Mouse (Mus musculus) bone marrow, adult 2 months (tissue): Measurements from ENCODE around the gene Krt82. TPM values are rescaled to one million over a fixed set of nuclear protein-coding genes. Genes with fewer than 3 reads are reported as not detected.

Experiments
- H3K27ac ChIP-seq: fragments of 200-500 bp; 2 replicates; pipeline ENCODE4 v1.5.1; 2012; ENCODE audit warnings: low read depth, mild to moderate bottlenecking, control low read depth, inconsistent platforms, low read length; ENCODE audit not compliant: control insufficient read depth, poor library complexity, insufficient read depth
- H3K4me1 ChIP-seq: fragments of 200-500 bp; 2 replicates; pipeline ENCODE4 v1.6.1; 2011; ENCODE audit warnings: low read length; ENCODE audit not compliant: control insufficient read depth, insufficient read depth
- H3K4me3 ChIP-seq: fragments of 200-500 bp; replicated peaks from 2 replicates; pipeline ENCODE3; 2011; ENCODE audit warnings: mild to moderate bottlenecking, low read depth, low read length, control low read depth; ENCODE audit not compliant: control insufficient read depth
- CTCF ChIP-seq: fragments of 200-500 bp; IDR thresholded peaks from 2 replicates; pipeline ENCODE4 v1.5.1; 2011; ENCODE audit warnings: low read length, control low read depth; ENCODE audit not compliant: control insufficient read depth, insufficient read depth
- POLR2A ChIP-seq: fragments of 200-500 bp; IDR thresholded peaks from 2 replicates; pipeline ENCODE4 v1.6.1; 2011; ENCODE audit warnings: low read depth, mild to moderate bottlenecking, control low read depth, low read length, borderline replicate concordance; ENCODE audit not compliant: control insufficient read depth
- WGBS: fragments of 180-500 bp; shearing (Covaris S2); methylation state at CpG from one replicate; pipeline ENCODE4 v1.1.7; 2018; 5-methylcytosine and 5-hydroxymethylcytosine counted together
- polyA plus RNA-seq: library from polyadenylated mRNA; stranded (reverse); fragments of >200 nt; gene quantifications from 2 replicates; pipeline ENCODE4 v1.2.4, GENCODE M21; 2011; ENCODE audit warnings: low replicate concordance; ENCODE audit not compliant: missing spikeins, insufficient read depth, insufficient read length

The Krt82 gene
- polyA plus RNA-seq, 1 experiment: not detected

GRCm38 (mm10) chr15:101495266-101495665, 55.2 kb downstream of the Krt82 start:
- WGBS: 89% methylated on average over 8 of the region's 8 CpGs

GRCm38 (mm10) chr15:101494203-101494602, 56.3 kb downstream of the Krt82 start:
- no peak overlapping the region for H3K4me3 ChIP-seq
- WGBS: 70% methylated on average over 1 of the region's 1 CpGs
- H3K27ac ChIP-seq: no peak overlapping the region
- TF ChIP-seq CTCF (no peak), POLR2A (no peak)
- no peaks in the 10 kb centered on the region for H3K4me1 ChIP-seq

More at GRCm38 (mm10) chr15:101495266-101495665, 55.2 kb downstream of the Krt82 start:
- H3K27ac ChIP-seq: no peak overlapping the region
- no peaks in the 10 kb centered on the region for H3K4me1 ChIP-seq
- no peak overlapping the region for H3K4me3 ChIP-seq
- no peak for TF ChIP-seq POLR2A
- TF ChIP-seq CTCF: no peak

- TF ChIP-seq CTCF (no peak), POLR2A (no peak)
- WGBS: 88% methylated on average over 6 of the region's 6 CpGs
- Histone ChIP-seq H3K4me3 (no peak overlapping the region), H3K27ac (no peak overlapping the region), H3K4me1 (peaks cover 2% of the 10 kb centered on the region; the same call in 1 of the 2 replicates)
These were observed 56.8 kb downstream of the Krt82 start for GRCm38 (mm10) chr15:101493713-101494112.

DNA sequence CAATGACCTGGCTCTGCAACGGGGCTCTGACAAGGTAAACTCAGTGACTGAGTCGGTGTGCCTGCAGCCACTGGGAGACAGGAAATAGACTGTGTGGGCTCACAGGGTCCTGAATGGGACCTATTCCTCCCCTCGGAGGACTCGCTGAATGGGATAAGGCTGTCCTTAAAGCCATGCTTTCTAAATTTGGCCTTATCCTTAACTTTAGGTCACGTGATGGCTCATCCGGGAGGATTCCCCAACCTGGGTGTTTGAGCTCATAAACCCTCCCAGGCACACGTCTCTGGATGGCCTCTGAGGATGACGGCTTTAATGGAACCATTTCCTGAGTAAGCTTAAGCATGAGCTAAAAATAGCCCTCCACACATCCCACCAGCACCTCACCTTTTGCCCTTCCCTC, 57.7 kb downstream of the Krt82 start:
- no peak for TF ChIP-seq CTCF
- TF ChIP-seq POLR2A: no peak
- H3K4me3 ChIP-seq: no peak overlapping the region
- 49% methylated on average over 8 of the region's 8 CpGs for WGBS
- H3K27ac ChIP-seq: no peak overlapping the region
- peaks cover 2% of the 10 kb centered on the region; the same call in 1 of the 2 replicates for H3K4me1 ChIP-seq

GRCm38 (mm10) chr15:101491431-101491830, 59.0 kb downstream of the Krt82 start, which contains the start of gene Krt83:
Gene Krt83 (minus strand): TSS chr15:101491512.
- Histone ChIP-seq H3K27ac (no peak within 1 kb of the TSS), H3K4me1 (peaks cover 3% of the 10 kb centered on the region; the same call in 1 of the 2 replicates), H3K4me3 (no peak within 1 kb of the TSS)
- WGBS: 89% methylated on average over 6 of the region's 6 CpGs
- TF ChIP-seq CTCF (no peak), POLR2A (no peak)

Other genes starting within 250 kb of the Krt82 start
- 1.3 and 3.5 TPM in 2 replicates for gene Krt80, start 180.5 kb downstream of the Krt82 start, polyA plus RNA-seq
- gene Krt7, start 139.6 kb downstream of the Krt82 start, polyA plus RNA-seq: 1.3 and 4.3 TPM in 2 replicates
- gene Krt87, start 111.9 kb downstream of the Krt82 start, polyA plus RNA-seq: not detected in 2 replicates
- not detected in 2 replicates for gene Krt88, start 102.9 kb downstream of the Krt82 start, polyA plus RNA-seq
- gene Krt81, start 86.9 kb downstream of the Krt82 start, polyA plus RNA-seq: not detected in 2 replicates
- gene Krt86, start 77.2 kb downstream of the Krt82 start, polyA plus RNA-seq: 1.6 TPM in 1 of 2 replicates, not detected in the other
- gene Krt83, start 59.2 kb downstream of the Krt82 start, polyA plus RNA-seq: 2.3 and 4.1 TPM in 2 replicates
- gene Gm49425, start 33.4 kb downstream of the Krt82 start, polyA plus RNA-seq: not detected in 2 replicates
- not detected in 2 replicates for gene Krt84, start 17.8 kb downstream of the Krt82 start, polyA plus RNA-seq
- gene Krt90, start 12.3 kb upstream of the Krt82 start, polyA plus RNA-seq: not detected in 2 replicates
- not detected in 2 replicates for gene Krt75, start 23.2 kb upstream of the Krt82 start, polyA plus RNA-seq
- gene Gm5414, start 77.5 kb upstream of the Krt82 start, polyA plus RNA-seq: not detected in 2 replicates
- gene Gm5478, start 96.7 kb upstream of the Krt82 start, polyA plus RNA-seq: not detected in 2 replicates
- not detected in 2 replicates for gene Krt6b, start 129.6 kb upstream of the Krt82 start, polyA plus RNA-seq
- gene Krt6a, start 143.6 kb upstream of the Krt82 start, polyA plus RNA-seq: not detected in 2 replicates
- gene Krt5, start 162.2 kb upstream of the Krt82 start, polyA plus RNA-seq: not detected in 2 replicates
- gene Krt71, start 192.4 kb upstream of the Krt82 start, polyA plus RNA-seq: not detected in 2 replicates
- not detected in 2 replicates for gene Krt72, start 235.8 kb upstream of the Krt82 start, polyA plus RNA-seq